Mouse (Mus musculus): ENCODE results near the gene Kcnk10. TPM values are rescaled to one million over a fixed set of nuclear protein-coding genes. Genes with fewer than 3 reads are reported as not detected.

The Kcnk10 gene
- total and polyA plus RNA-seq, 3 experiments, result 2.4 to 7.5 (median 3.8) TPM

DNA sequence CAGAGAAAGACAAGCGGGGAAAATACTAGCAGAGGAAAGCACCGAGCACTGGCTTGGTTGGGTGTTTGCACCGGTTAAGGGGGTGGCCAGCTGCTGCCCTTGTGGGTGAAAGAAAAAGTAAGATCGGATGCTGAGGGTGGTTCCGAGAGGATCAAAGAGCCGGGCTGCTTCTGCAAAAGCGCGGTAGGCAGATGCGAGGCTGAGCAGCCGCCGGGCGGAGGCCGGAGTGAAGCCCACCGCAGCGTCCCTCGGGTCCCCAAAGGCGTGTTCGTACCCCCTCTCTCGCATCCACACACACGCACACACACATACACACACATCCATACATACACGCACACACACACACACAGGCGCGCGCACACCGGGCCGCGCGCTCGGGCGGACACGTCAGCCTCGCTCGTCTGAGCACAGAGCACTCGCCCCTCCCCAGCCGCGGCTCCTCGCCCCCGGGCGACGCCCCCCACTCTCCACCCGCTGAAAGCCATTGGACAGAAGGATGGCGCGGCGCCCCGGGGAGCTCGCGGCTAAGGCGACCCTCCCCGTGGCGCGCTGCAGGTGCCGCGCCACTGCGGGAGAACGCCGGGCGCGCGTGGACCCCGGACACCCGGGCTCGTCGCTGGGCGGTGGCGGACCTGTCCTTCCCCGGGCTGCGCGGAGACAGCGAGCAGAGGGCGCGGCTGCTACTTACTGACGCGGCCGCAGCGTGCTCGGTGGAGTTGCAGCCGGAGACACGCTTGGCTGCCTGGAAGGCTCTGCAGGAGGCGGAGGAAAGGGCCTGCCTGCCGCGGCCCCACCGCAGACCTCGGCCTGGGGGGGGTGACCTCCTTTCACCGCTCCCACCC lies 3.5 kb downstream of the Kcnk10 start:
- H3K27me3 ChIP-seq (replicated peaks), result peaks cover 23% of the 10 kb centered on the region
- H3K4me2 ChIP-seq (ENCODE audit: insufficient read depth, low read depth, poor library complexity, severe bottlenecking), result peak overlapping the region; percentile 83
- in situ Hi-C loops (cut with MboI; ENCODE audit: low pct_ligation_motif_present, low pct_unique_long_range_greater_than_20kb, low sequenced_read_pairs), result no loop called here
- dilution Hi-C loops (cut with MboI; ENCODE audit: extremely low pct_ligation_motif_present, extremely low pct_unique_long_range_greater_than_20kb, low sequenced_read_pairs), result no loop called here
- TF ChIP-seq EP300 (IDR thresholded peaks at IDR 0.05; ENCODE audit: low read length), result peak; percentile 52
- TF ChIP-seq MAZ (IDR thresholded peaks at IDR 0.05; ENCODE audit: low read depth, low read length), result peak; percentile 70; the same call in 1 of the 2 replicates
- peak; percentile 72 for TF ChIP-seq MEF2A (IDR thresholded peaks at IDR 0.05; ENCODE audit: borderline replicate concordance, low read depth, low read length)
- 0 out of 2 replicates have a peak, but pooled peaks have one; percentile 9 for TF ChIP-seq ZNF384 (IDR thresholded peaks at IDR 0.05; ENCODE audit: low read depth, low read length)
- TF ChIP-seq NRF1 (IDR thresholded peaks at IDR 0.05; ENCODE audit: low read depth, low read length), result 0 out of 2 replicates have a peak, but pooled peaks have one; percentile 29
- no peak; the same call in 1 of the 2 replicates for TF ChIP-seq MAFK (IDR thresholded peaks at IDR 0.05; ENCODE audit: insufficient replicate concordance, low read length)
- no peak; the same call in 1 of the 2 replicates for TF ChIP-seq BHLHE40 (IDR thresholded peaks at IDR 0.05; ENCODE audit: low read depth, low read length)
- TF ChIP-seq UBTF (IDR thresholded peaks at IDR 0.05; ENCODE audit: low read depth, low read length), result peak; percentile 77
- no peak; the same call in 1 of the 2 replicates for TF ChIP-seq CHD1 (IDR thresholded peaks at IDR 0.05; ENCODE audit: low read depth, low read length)
- no peak for TF ChIP-seq PAX5 (IDR thresholded peaks at IDR 0.05; ENCODE audit: low read length)
- TF ChIP-seq ZMIZ1 (IDR thresholded peaks at IDR 0.05; ENCODE audit: low read depth, low read length), result peak; percentile 77
- TF ChIP-seq E2F4 (IDR thresholded peaks at IDR 0.05; ENCODE audit: insufficient replicate concordance, low read depth, low read length), result no peak
- no peak for TF ChIP-seq CTCF (conservative IDR thresholded peaks at IDR 0.05 in 1 of 2, IDR thresholded peaks at IDR 0.05 in 1 of 2; ENCODE audit: low read depth in 2 of 2, low read length in 2 of 2)
- no peak for TF ChIP-seq JUND (conservative IDR thresholded peaks at IDR 0.05; ENCODE audit: low read depth, low read length)
- no peak for TF ChIP-seq HCFC1 (IDR thresholded peaks at IDR 0.05; ENCODE audit: low read depth, low read length)
- no peak for TF ChIP-seq GABPA (IDR thresholded peaks at IDR 0.05; ENCODE audit: insufficient replicate concordance, low read depth, low read length)
- no peak for TF ChIP-seq POLR2AphosphoS2 (IDR thresholded peaks at IDR 0.05; ENCODE audit: low read depth, low read length)
- no peak for TF ChIP-seq ZC3H11A (IDR thresholded peaks at IDR 0.05; ENCODE audit: low read depth, low read length)
- no peak for TF ChIP-seq USF1 (IDR thresholded peaks at IDR 0.05; ENCODE audit: low read depth, low read length)
- TF ChIP-seq TCF12 (IDR thresholded peaks at IDR 0.05; ENCODE audit: low read depth, low read length), result peak; percentile 74
- TF ChIP-seq RAD21 (IDR thresholded peaks at IDR 0.05; ENCODE audit: low read depth, low read length), result no peak; the same call in 1 of the 2 replicates
- TF ChIP-seq RCOR1 (conservative IDR thresholded peaks at IDR 0.05; ENCODE audit: low read depth, low read length), result no peak
- TF ChIP-seq KAT2A (IDR thresholded peaks at IDR 0.05; ENCODE audit: insufficient replicate concordance, low read length), result 0 out of 2 replicates have a peak, but pooled peaks have one; percentile 23
- peak; percentile 43; the same call in 1 of the 2 replicates for TF ChIP-seq IRF4 (IDR thresholded peaks at IDR 0.05; ENCODE audit: low read depth, low read length)
- peak; percentile 61 for TF ChIP-seq NELFE (IDR thresholded peaks at IDR 0.05; ENCODE audit: low read depth, low read length)
- no peak for TF ChIP-seq USF2 (conservative IDR thresholded peaks at IDR 0.05; ENCODE audit: low read depth, low read length)
- 0 out of 2 replicates have a peak, but pooled peaks have one; percentile 17 for TF ChIP-seq MYC (IDR thresholded peaks at IDR 0.05; ENCODE audit: low read depth, low read length)
- TF ChIP-seq JUN (IDR thresholded peaks at IDR 0.05; ENCODE audit: insufficient read depth, low read depth, low read length), result no peak
- peak; percentile 80 for TF ChIP-seq MXI1 (IDR thresholded peaks at IDR 0.05; ENCODE audit: low read depth, low read length)
- no peak for TF ChIP-seq SMC3 (IDR thresholded peaks at IDR 0.05; ENCODE audit: low read depth, low read length)
- TF ChIP-seq ZKSCAN1 (IDR thresholded peaks at IDR 0.05; ENCODE audit: borderline replicate concordance, low read depth, low read length), result no peak
- TF ChIP-seq ELF1 (IDR thresholded peaks at IDR 0.05; ENCODE audit: low read depth, low read length), result no peak
- TF ChIP-seq MAX (IDR thresholded peaks at IDR 0.05; ENCODE audit: low read length), result peak; percentile 72
- TF ChIP-seq ETS1 (conservative IDR thresholded peaks at IDR 0.05; ENCODE audit: low read depth, low read length), result peak; percentile 54
- TF ChIP-seq CHD2 (IDR thresholded peaks at IDR 0.05; ENCODE audit: low read length), result peak; percentile 57; the same call in 1 of the 2 replicates
- peak; percentile 59 for TF ChIP-seq SIN3A (IDR thresholded peaks at IDR 0.05; ENCODE audit: low read length)
- TF ChIP-seq POLR2A (IDR thresholded peaks at IDR 0.05; ENCODE audit: low read depth, low read length), result peak; percentile 52
- peak; percentile 42; the same call in 1 of the 2 replicates for TF ChIP-seq TBP (conservative IDR thresholded peaks at IDR 0.05; ENCODE audit: low read depth, low read length)
- peaks cover 20 to 55% of the 10 kb centered on the region in 2 experiments for H3K4me1 ChIP-seq (ENCODE audit: control insufficient read depth in 1 of 2, insufficient read depth in 2 of 2)
- H3K27ac ChIP-seq (ENCODE audit: insufficient read depth, low read depth), result peak overlapping the region; percentile 80
- H3K79me2 ChIP-seq (replicated peaks; ENCODE audit: control insufficient read depth, extremely low read depth, insufficient read depth, poor library complexity, severe bottlenecking), result no peaks in the 10 kb centered on the region
- peak overlapping the region; percentile 51 for H3K9ac ChIP-seq (ENCODE audit: insufficient read depth, low read depth)
- DNase-seq (ENCODE audit: extremely low read depth), result peak; percentile 74
- no peaks in the 10 kb centered on the region for H3K36me3 ChIP-seq (replicated peaks in 1 of 2; ENCODE audit: control insufficient read depth in 1 of 2, insufficient read depth in 1 of 2, low read length in 1 of 2)
- H3K4me3 ChIP-seq (replicated peaks in 1 of 3; ENCODE audit: low read depth in 2 of 3, low read length in 2 of 3, poor library complexity in 1 of 3), result peak overlapping the region; percentile 64 to 74 (median 66)
- H3K9me3 ChIP-seq (replicated peaks; ENCODE audit: low read length), result no peaks in the 10 kb centered on the region

All from CH12.LX (cell line).